Comparison of ENCODE assay signal across 8 mouse cellular contexts in genomic region chr11:97314751-97315503, GRCm38 (mm10). TPM values are rescaled to one million over a fixed set of nuclear protein-coding genes. Genes with fewer than 3 reads are reported as not detected.
DNase-seq lines count a peak whose midpoint lies in the region; ATAC-seq and TF ChIP-seq lines count a peak whose summit lies in the region.

No protein-coding gene starts in this region.

- no peak overlapping the region for H3K4me2 ChIP-seq in hindbrain, embryonic 11.5 days (replicated peaks; ENCODE audit: low read depth, low read length)

- no peak for TF ChIP-seq CTCF in ES-Bruce4 (IDR thresholded peaks at IDR 0.05; ENCODE audit: low read depth, low read length)

- peak overlapping the region; percentile 25; the same call in 1 of the 2 replicates for H3K9ac ChIP-seq in ES-Bruce4 (ENCODE audit: low read depth, poor library complexity, severe bottlenecking)
- H3K9ac ChIP-seq in hindbrain, embryonic 11.5 days (ENCODE audit: low read depth, low read length): no peak overlapping the region

- peak overlapping the region; percentile 68 for H3K4me3 ChIP-seq in heart, embryonic 10.5 days
- no peak overlapping the region; the same call in 1 of the 2 replicates for H3K4me3 ChIP-seq in ES-Bruce4 (ENCODE audit: low read depth, low read length)
- H3K4me3 ChIP-seq in hindbrain, embryonic 11.5 days (ENCODE audit: low read depth, low read length): peak overlapping the region; percentile 49; the same call in 1 of the 2 replicates

- no peak for TF ChIP-seq POLR2A in ES-Bruce4 (IDR thresholded peaks at IDR 0.05; ENCODE audit: insufficient read depth, low read length)

- ATAC-seq in hindbrain, embryonic 11.5 days (ENCODE audit: low FRiP score): no peak
- ATAC-seq in megakaryocyte, adult 5-6 weeks (ENCODE audit: poor library complexity, severe bottlenecking): 0 out of 2 replicates have a peak, but pooled peaks have one; percentile 1

- peak overlapping the region; percentile 90 for H3K27ac ChIP-seq in heart, embryonic 10.5 days
- H3K27ac ChIP-seq in ES-Bruce4 (ENCODE audit: insufficient read depth, low read length): peak overlapping the region; percentile 69
- H3K27ac ChIP-seq in hindbrain, embryonic 11.5 days (ENCODE audit: low read depth, low read length): no peak overlapping the region

- H3K4me1 ChIP-seq in heart, embryonic 10.5 days: peaks cover 25% of the 10 kb centered on the region
- H3K4me1 ChIP-seq in ES-Bruce4 (ENCODE audit: control insufficient read depth, insufficient read depth, low read length): no peaks in the 10 kb centered on the region
- H3K4me1 ChIP-seq in hindbrain, embryonic 11.5 days (replicated peaks; ENCODE audit: control insufficient read depth, insufficient read depth, low read length): peaks cover 3% of the 10 kb centered on the region; the same call in 1 of the 2 replicates

- 43% methylated on average over 8 of the region's 8 CpGs for WGBS in heart, embryonic 10.5 days
- WGBS in hindbrain, embryonic 11.5 days: 51% methylated on average over 8 of the region's 8 CpGs

- no peaks in the 10 kb centered on the region for H3K9me3 ChIP-seq in heart, embryonic 10.5 days
- no peaks in the 10 kb centered on the region for H3K9me3 ChIP-seq in ES-Bruce4 (replicated peaks; ENCODE audit: control insufficient read depth, insufficient read depth, low read length, poor library complexity, severe bottlenecking)
- H3K9me3 ChIP-seq in hindbrain, embryonic 11.5 days (ENCODE audit: control insufficient read depth, low read length): no peaks in the 10 kb centered on the region

- H3K27me3 ChIP-seq in heart, embryonic 10.5 days (ENCODE audit: insufficient read depth, poor library complexity, severe bottlenecking): no peaks in the 10 kb centered on the region
- no peaks in the 10 kb centered on the region for H3K27me3 ChIP-seq in ES-Bruce4 (ENCODE audit: control insufficient read depth, insufficient read depth, low read length, poor library complexity, severe bottlenecking)
- no peaks in the 10 kb centered on the region for H3K27me3 ChIP-seq in hindbrain, embryonic 11.5 days (ENCODE audit: control insufficient read depth, insufficient read depth, low read length)

- H3K36me3 ChIP-seq in heart, embryonic 10.5 days: peaks cover 23% of the 10 kb centered on the region; the same call in 1 of the 2 replicates
- peaks cover 14% of the 10 kb centered on the region for H3K36me3 ChIP-seq in ES-Bruce4 (ENCODE audit: control insufficient read depth, insufficient read depth, low read length, poor library complexity, severe bottlenecking)
- no peaks in the 10 kb centered on the region for H3K36me3 ChIP-seq in hindbrain, embryonic 11.5 days (ENCODE audit: control insufficient read depth, insufficient read depth, low read length)

- DNase-seq in heart, embryonic 10.5 days (ENCODE audit: low spot score): no peak
- DNase-seq in heart, adult 11 months: no peak
- DNase-seq in hindbrain, embryonic 11.5 days (ENCODE audit: low spot score): no peak
- DNase-seq in yolk sac, embryonic 10.5 days (ENCODE audit: low spot score): no peak
- DNase-seq in cerebellum, postnatal 36 days: no peak
- DNase-seq in cerebellum, adult 11-12 months: no peak

- TF ChIP-seq EP300 in ES-Bruce4 (IDR thresholded peaks at IDR 0.05; ENCODE audit: insufficient read depth, low read depth, low read length): no peak

RNA-seq across cellular contexts. Expression of gene Mrpl45, which starts 0.6 kb away (rescaled TPM):
- polyA plus RNA-seq in heart, embryonic 10.5 days (2016; fragmentation: Nextera tagmentation; extraction: Ambion mirVana): 63.7 and 65.8 TPM in 2 replicates
- polyA plus RNA-seq in ES-Bruce4 (2011; ENCODE audit: insufficient read depth, insufficient read length, low read depth, missing spikeins): 92.7 and 103 TPM in 2 replicates
- polyA plus RNA-seq in hindbrain, embryonic 11.5 days (2014; fragmentation: Nextera tagmentation; extraction: Ambion mirVana): 51.4 and 52.9 TPM in 2 replicates
- 17.2 and 19.8 TPM in 2 replicates for total RNA-seq in megakaryocyte, adult 5-6 weeks (2015)
- 8.2 and 15.2 TPM in 2 replicates for total RNA-seq in megakaryocyte, adult 5-6 weeks (2017)

RNA-seq across cellular contexts. Expression of gene Npepps, which starts 34.5 kb away (rescaled TPM):
- 83.9 and 90.7 TPM in 2 replicates for polyA plus RNA-seq in heart, embryonic 10.5 days (2016; fragmentation: Nextera tagmentation; extraction: Ambion mirVana)
- polyA plus RNA-seq in ES-Bruce4 (2011; ENCODE audit: insufficient read depth, insufficient read length, low read depth, missing spikeins): 213 and 223 TPM in 2 replicates
- polyA plus RNA-seq in hindbrain, embryonic 11.5 days (2014; fragmentation: Nextera tagmentation; extraction: Ambion mirVana): 93.6 and 108 TPM in 2 replicates
- 39.3 and 45.0 TPM in 2 replicates for total RNA-seq in megakaryocyte, adult 5-6 weeks (2015)
- 32.3 and 41.5 TPM in 2 replicates for total RNA-seq in megakaryocyte, adult 5-6 weeks (2017)

RNA-seq across cellular contexts. Expression of gene Gpr179, which starts 37.0 kb away (rescaled TPM):
- 0.04 and 0.12 TPM in 2 replicates for polyA plus RNA-seq in heart, embryonic 10.5 days (2016; fragmentation: Nextera tagmentation; extraction: Ambion mirVana)
- 0.14 and 0.24 TPM in 2 replicates for polyA plus RNA-seq in ES-Bruce4 (2011; ENCODE audit: insufficient read depth, insufficient read length, low read depth, missing spikeins)
- 0.46 TPM in 1 of 2 replicates, not detected in the other for polyA plus RNA-seq in hindbrain, embryonic 11.5 days (2014; fragmentation: Nextera tagmentation; extraction: Ambion mirVana)
- not detected in 2 replicates for total RNA-seq in megakaryocyte, adult 5-6 weeks (2015)
- under 0.01 TPM in 1 of 2 replicates, not detected in the other for total RNA-seq in megakaryocyte, adult 5-6 weeks (2017)

RNA-seq across cellular contexts. Expression of gene Socs7, which starts 47.4 kb away (rescaled TPM):
- 3.2 and 3.4 TPM in 2 replicates for polyA plus RNA-seq in heart, embryonic 10.5 days (2016; fragmentation: Nextera tagmentation; extraction: Ambion mirVana)
- polyA plus RNA-seq in ES-Bruce4 (2011; ENCODE audit: insufficient read depth, insufficient read length, low read depth, missing spikeins): 21.1 and 25.5 TPM in 2 replicates
- 3.6 and 3.8 TPM in 2 replicates for polyA plus RNA-seq in hindbrain, embryonic 11.5 days (2014; fragmentation: Nextera tagmentation; extraction: Ambion mirVana)
- 4.0 and 4.4 TPM in 2 replicates for total RNA-seq in megakaryocyte, adult 5-6 weeks (2015)
- 7.6 and 8.5 TPM in 2 replicates for total RNA-seq in megakaryocyte, adult 5-6 weeks (2017)
